Mouse (Mus musculus) lung, adult 2 months (tissue): Measurements from ENCODE around the gene Mlkl. TPM values are rescaled to one million over a fixed set of nuclear protein-coding genes. Genes with fewer than 3 reads are reported as not detected.
"Not testable (repeated sequence)": the region's sequence is repeated elsewhere in the genome, so short reads cannot be mapped to it uniquely, and the experiment has no call there.

ENCODE experiments used
- DNase-seq: peaks from one replicate; pipeline ENCODE4 v3.0.0; 2022
- H3K4me1 ChIP-seq: fragments of 200-500 bp; 2 replicates; pipeline ENCODE4 v1.6.1; 2011; ENCODE audit warnings: low read length; ENCODE audit not compliant: control insufficient read depth, insufficient read depth
- H3K4me3 ChIP-seq: fragments of 200-500 bp; replicated peaks from 2 replicates; pipeline ENCODE3; 2011; ENCODE audit warnings: low read depth, mild to moderate bottlenecking, control low read depth, low read length; ENCODE audit errors: extremely low read depth
- CTCF ChIP-seq: fragments of 200-500 bp; IDR thresholded peaks from 2 replicates; pipeline ENCODE4 v1.5.1; 2011; ENCODE audit warnings: mild to moderate bottlenecking, low read length, control low read depth; ENCODE audit not compliant: insufficient read depth
- POLR2A ChIP-seq: fragments of 200-500 bp; IDR thresholded peaks from 2 replicates; pipeline ENCODE4 v1.6.1; 2011; ENCODE audit warnings: low read depth, mild to moderate bottlenecking, control low read depth, low read length, borderline replicate concordance; ENCODE audit errors: extremely low read depth
- WGBS: fragments of 180-500 bp; shearing (Covaris S2); methylation state at CpG from one replicate; pipeline ENCODE4 v1.1.7; 2018; 5-methylcytosine and 5-hydroxymethylcytosine counted together
- polyA plus RNA-seq: library from polyadenylated mRNA; depleted of rRNA; stranded (reverse); fragments of >200 nt; gene quantifications from 2 replicates; pipeline ENCODE4 v1.2.3, GENCODE M21; 2012

The Mlkl gene
- polyA plus RNA-seq, 1 experiment = 2.5 TPM

DNA sequence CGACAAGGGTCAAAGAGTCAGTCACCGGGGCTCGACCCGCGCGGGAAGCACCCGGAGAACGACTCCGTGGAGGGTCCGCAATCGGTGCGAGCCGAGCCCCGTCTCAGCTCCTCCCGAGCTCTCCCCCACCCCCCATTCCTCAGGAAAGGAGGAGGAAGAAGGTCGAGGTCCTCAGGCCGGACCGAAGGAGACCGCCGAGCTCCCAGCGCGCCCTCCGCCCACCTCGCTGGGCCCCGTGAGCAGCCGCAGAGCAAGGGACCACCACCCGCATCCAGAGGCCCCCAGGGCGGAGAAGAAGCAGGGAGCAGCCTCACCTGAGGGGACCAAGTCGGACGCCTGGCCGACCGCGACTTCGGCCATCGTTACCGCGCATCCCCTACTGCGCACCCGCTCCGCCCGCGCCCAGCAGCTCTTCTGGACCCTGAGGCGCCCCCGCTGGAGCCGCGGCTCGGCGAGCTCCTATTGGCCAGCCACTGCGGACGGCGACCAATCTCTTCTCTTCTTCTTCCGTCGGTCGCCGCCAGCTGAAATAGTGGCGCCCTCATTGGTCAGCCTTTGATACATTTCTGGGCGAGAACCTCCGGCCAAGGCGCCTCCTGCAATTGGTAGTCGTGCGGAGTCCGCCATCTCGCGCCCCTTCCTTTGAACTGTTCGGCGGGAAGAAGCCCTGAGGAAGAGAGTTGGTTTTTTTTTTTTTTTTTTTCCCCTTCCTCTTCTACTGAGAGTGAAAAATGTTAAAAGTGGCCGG, 38.0 kb downstream of the Mlkl start, which contains the start of gene Rfwd3:
Gene Rfwd3 (minus strand): TSS at position 402 of the 748 bp plus-strand sequence.
- DNase-seq = peak; percentile 91
- TF ChIP-seq POLR2A (peak; percentile 82; the same call in 1 of the 2 replicates), CTCF (no peak)

DNA sequence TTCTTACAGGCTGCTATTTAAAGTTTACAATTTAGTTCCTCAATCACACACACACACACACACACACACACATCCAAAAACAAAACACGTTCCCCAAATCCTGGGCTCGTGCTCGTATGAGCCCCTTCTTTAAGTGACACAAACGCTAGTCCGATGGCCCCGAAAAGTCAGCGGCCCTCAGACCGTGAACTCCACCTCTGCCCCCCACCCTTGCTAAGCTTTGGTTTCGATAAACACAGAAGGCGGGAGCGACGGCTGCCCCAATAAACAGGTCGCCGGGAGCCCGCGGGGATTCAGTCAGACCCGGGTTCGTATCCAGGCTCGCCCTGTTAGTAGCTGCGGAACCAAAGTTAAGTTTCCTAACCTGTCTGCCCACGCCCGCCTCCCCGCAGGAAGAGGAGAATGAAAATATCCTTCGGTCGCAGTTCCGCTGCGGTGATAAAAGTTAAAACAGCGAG, 38.6 kb downstream of the Mlkl start:
- Histone ChIP-seq H3K4me3 (peak overlapping the region; percentile 96), H3K4me1 (no peaks in the 10 kb centered on the region)
- TF ChIP-seq POLR2A = no peak
- no peak for TF ChIP-seq CTCF
- DNase-seq = peak; percentile 60
- under 1% methylated on average over 28 of the region's 28 CpGs for WGBS

More for the DNA sequence above, 38.0 kb downstream of the Mlkl start, which contains the start of gene Rfwd3:
- peak within 1 kb of the TSS; percentile 96 for H3K4me3 ChIP-seq
- WGBS = under 1% methylated on average over 67 of the region's 67 CpGs
- H3K4me1 ChIP-seq = no peaks in the 10 kb centered on the region

DNA sequence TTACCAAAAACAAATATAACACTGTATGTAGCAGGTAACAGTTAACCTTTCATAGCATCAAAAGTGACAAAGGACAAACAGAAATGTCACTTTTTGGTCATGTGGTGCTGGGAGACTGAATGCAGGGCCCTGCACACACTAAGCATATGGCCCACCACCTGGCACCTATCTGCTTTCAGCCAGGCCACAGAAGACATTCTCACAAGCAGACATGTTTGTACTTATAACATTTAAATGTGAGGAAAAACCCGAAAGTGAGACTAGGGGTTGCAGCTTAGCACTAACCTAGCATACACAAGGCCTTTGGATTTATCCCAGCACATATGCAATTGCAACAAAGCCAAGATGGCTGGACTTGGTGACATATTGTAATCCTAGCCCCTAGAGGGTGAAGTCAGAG, 40.0 kb downstream of the Mlkl start:
- 88% methylated on average over 1 of the region's 1 CpGs for WGBS
- DNase-seq = no peak
- no peak for TF ChIP-seq POLR2A
- TF ChIP-seq CTCF = no peak
- no peaks in the 10 kb centered on the region for H3K4me1 ChIP-seq
- H3K4me3 ChIP-seq = no peak overlapping the region

DNA sequence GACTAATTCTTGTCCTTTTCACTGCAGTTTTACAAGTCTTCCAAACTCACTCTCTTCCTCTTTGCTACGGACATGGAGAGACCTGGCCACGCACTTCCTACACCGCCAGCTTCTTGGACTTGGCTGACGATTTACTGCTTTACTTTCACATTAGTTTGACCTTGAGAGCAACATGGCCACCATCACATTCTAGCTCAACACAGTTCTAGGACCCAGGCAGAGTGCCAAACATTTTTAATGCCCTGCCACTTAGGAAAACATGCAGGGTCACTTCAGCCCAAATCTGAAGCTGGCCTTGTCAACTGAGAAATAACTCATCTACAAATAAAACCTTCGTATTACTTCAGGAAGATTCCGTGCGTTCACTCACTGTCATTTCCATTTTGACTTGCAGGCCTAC, 46.2 kb downstream of the Mlkl start:
- H3K4me3 ChIP-seq = no peak overlapping the region
- TF ChIP-seq CTCF (no peak), POLR2A (no peak)
- no peaks in the 10 kb centered on the region for H3K4me1 ChIP-seq
- WGBS = 80% methylated on average over 7 of the region's 7 CpGs
- DNase-seq = no peak

DNA sequence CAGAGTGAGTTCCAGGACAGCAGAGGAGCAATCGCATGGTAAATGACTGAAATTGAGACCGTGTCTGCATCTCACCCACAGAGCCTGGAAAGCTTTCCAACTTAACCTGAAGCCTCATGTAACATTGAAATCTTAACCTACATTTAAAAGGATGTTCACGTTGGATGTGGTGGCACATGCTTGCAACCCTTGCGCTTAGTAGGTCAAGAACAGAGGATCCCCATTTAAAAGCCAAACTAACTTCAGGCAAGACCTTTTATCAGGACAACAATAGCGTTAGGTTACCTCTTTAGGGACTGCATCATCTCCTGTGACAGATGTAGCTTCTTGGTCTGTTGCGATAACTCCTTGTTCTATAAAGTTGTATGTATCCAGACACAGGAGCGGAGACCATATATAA, 47.4 kb downstream of the Mlkl start:
- WGBS = 94% methylated on average over 7 of the region's 7 CpGs
- H3K4me1 ChIP-seq = no peaks in the 10 kb centered on the region
- H3K4me3 ChIP-seq = no peak overlapping the region
- TF ChIP-seq CTCF = no peak
- no peak for TF ChIP-seq POLR2A
- DNase-seq = no peak

- WGBS = 82% methylated on average over 4 of the region's 4 CpGs
- Histone ChIP-seq H3K4me1 (no peaks in the 10 kb centered on the region), H3K4me3 (no peak overlapping the region)
- DNase-seq = no peak
- no peak for TF ChIP-seq POLR2A
- TF ChIP-seq CTCF = no peak
These were observed 52.4 kb downstream of the Mlkl start for GRCm38 (mm10) chr8:111285603-111286002.

DNA sequence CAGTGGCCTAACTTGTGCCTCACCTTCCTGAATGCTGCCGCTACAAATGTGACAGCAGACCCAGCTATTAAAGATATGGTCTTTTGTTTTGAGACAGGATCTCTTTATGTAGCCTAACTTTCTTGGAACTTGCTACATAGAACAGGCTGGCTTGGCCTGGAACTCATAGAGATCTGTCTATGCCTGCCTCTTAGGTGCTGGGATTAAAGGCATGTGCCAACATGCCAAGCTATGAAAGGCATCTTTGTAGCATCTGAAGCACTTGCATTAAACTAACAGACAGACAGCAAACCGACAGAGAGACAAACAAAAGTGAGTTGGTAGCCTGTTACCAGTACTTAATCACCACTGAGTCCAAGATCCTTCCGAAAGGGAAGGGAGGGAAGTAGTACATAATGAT, 55.9 kb downstream of the Mlkl start:
- WGBS = 72% methylated on average over 3 of the region's 3 CpGs
- DNase-seq = no peak
- Histone ChIP-seq H3K4me1 (no peaks in the 10 kb centered on the region), H3K4me3 (no peak overlapping the region)
- TF ChIP-seq CTCF (no peak), POLR2A (no peak)

DNA sequence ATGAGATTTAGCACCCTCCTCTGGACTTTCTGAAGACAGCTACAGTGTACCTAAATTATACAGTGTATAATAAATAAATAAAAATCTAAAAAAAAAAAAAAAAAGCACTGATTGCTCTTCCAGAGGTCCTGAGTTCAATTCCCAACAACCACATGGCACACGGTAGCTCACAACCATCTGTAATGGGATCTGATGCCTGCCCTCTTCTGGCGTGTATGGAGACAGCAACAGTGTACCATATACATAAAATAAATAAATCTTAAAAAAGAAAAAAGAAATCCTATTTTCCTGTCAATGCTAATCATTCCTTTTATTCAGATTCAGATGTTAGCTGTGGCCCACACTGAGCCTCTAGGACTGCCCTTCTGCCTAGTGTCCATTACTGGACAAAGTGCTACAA, 69.7 kb downstream of the Mlkl start:
- 65% methylated on average over 2 of the region's 2 CpGs for WGBS
- Histone ChIP-seq H3K4me1 (no peaks in the 10 kb centered on the region), H3K4me3 (no peak overlapping the region)
- no peak for DNase-seq
- TF ChIP-seq POLR2A (no peak), CTCF (no peak)

GRCm38 (mm10) chr8:111266161-111266560, 71.8 kb downstream of the Mlkl start:
- DNase-seq, H3K4me3 ChIP-seq, H3K4me1 ChIP-seq: not testable (repeated sequence)
- 64% methylated on average over 7 of the region's 7 CpGs for WGBS

GRCm38 (mm10) chr8:111264693-111265220, 73.2 kb downstream of the Mlkl start:
- no peak for TF ChIP-seq POLR2A
- no peak for TF ChIP-seq CTCF
- no peaks in the 10 kb centered on the region for H3K4me1 ChIP-seq
- H3K4me3 ChIP-seq = no peak overlapping the region
- DNase-seq = no peak
- WGBS = 74% methylated on average over 2 of the region's 2 CpGs
